Mouse (Mus musculus) 3T3-L1 (cell line): ENCODE measurements around the gene Polr2l.
"Not testable (repeated sequence)": the region's sequence is repeated elsewhere in the genome, so short reads cannot be mapped to it uniquely, and the experiment has no call there.

Source experiments
- DNase-seq: peaks from one replicate; pipeline ENCODE4 v3.0.0-alpha.2; 2015; ENCODE audit warnings: low read depth, low spot score

The Polr2l gene

GRCm38 (mm10) chr7:141451928-141452327 lies 23.0 kb downstream of the Polr2l start:
- DNase-seq: no peak

- DNase-seq: peak; percentile 96
Measured at GRCm38 (mm10) chr7:141447110-141447991, 27.6 kb downstream of the Polr2l start, which contains the start of gene Rplp2. Gene Rplp2, plus strand, starts transcription at chr7:141447370.

- not testable (repeated sequence) for DNase-seq
Measured at GRCm38 (mm10) chr7:141446374-141446773, 28.6 kb downstream of the Polr2l start.

DNA sequence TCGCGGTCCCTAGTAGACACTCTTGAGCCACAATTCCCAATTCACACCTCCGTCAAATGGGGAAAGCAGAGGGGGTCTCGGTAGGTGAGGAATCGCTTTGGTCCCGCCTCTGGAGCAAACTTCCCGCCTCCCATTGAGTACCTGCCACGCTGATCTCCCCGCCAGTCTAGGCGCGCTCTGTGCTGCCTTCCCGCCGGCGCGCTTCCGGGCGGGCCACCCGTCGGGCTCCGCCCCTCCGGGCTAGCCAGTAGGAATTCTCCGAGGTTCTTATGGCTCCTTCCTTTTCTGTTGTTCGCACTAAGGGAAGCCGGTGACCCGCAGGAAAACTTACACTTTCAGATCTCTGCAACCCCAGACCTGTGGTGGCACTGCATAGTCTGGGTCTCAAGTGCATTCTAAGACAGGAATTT lies 31.1 kb downstream of the Polr2l start, which contains the start of gene Pidd1:
TSS of gene Pidd1 (minus strand) at position 198 of the 410 bp plus-strand sequence.
- peak; percentile 76 for DNase-seq

DNA sequence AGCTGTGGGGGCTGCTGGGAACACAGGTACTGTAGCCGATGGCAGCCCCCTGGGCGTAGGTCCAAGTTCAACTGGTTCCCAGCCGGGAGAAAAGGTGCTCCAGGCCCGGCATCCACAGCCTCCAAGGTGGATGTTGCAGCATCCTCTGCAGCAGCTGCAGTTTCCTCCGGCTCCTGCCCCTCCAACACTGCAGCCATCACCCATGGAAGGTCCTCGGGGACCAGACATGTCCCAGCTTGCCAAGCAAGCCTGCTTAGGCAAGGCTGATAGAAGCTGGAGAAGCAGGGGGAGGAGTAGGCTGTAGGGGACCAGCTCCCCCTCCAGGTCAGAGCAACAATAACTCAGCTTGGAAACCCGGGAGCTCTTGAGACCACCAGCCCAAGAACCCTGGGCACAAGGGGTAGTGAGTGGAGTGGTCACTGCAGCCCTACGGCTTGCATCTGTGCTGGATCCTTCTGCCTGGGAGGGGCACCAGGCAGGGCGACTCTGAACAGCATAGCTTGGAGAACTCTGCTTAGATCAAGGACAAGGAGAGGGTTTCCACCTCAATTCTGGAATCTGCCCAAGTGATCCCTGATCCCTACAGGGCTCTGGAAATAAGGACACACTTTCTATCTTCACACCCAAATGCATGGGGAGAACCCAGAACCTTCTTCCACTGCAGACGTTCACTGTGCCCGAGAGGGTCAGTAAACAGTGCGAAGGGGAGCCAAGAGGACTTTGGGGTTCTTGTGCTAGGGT lies 31.7 kb downstream of the Polr2l start:
- DNase-seq: peak; percentile 68

DNA sequence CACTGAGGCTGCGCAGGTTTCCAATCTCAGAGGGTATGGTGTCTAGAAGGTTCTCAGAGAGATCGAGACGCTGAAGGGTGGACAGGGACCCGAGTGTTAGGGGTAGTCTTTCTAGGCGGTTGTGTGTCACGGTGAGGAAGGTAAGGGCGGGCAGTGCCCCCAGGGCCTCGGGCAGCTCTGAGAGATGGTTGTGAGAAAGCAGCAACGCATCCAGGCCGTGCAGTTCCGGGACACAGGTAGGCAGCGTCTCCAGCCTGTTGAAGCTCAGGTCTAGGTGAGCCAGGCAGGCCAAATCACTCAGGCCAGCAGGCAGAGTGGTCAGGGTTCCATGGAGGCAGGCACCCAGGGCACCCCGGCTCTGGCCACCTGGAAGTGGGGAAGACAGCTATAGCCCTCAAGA lies 32.7 kb downstream of the Polr2l start:
- no peak for DNase-seq

GRCm38 (mm10) chr7:141441460-141441859 lies 33.5 kb downstream of the Polr2l start:
- no peak for DNase-seq

GRCm38 (mm10) chr7:141440613-141441012 lies 34.3 kb downstream of the Polr2l start:
- DNase-seq: peak; percentile 53

GRCm38 (mm10) chr7:141439811-141440210 lies 35.1 kb downstream of the Polr2l start:
- DNase-seq: no peak

GRCm38 (mm10) chr7:141439140-141439679 lies 35.7 kb downstream of the Polr2l start:
- no peak for DNase-seq

DNA sequence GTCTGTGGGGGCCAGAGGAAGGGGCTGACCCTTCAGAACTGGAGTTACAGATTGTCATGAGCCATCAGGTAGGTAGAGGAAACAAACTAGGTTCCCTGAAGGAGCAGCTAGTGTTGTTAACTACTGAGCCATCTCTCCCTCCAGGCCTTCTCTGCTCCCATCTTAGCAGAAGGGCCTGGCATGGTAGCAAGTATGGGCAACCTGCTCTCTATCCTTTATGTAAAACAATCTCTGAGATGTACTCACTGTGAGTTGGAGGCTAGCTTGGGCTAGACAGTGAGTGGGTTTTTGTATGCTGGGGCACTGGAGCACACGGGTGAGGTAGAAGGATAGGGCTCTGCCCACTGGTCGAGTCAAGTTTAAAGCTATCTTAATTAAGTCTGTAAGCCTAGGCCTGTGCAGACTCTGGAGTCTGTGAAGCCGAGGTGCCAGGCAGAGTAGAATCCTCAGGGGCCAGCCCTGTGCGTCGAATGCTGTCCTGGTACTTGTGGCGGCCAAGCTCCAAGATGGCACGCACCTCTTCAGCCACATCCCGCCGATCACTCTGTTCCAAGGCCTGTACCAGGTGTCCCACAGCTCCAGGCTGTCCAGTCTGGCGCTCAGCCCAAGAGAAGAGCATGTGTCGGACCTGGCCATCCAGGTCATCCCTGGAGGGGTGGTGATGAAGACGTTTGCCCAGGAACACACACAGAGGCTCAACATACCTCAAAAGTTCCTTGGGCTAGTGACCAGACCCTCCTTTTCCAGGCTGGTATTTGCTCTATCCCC lies 36.5 kb downstream of the Polr2l start:
- no peak for DNase-seq

DNA sequence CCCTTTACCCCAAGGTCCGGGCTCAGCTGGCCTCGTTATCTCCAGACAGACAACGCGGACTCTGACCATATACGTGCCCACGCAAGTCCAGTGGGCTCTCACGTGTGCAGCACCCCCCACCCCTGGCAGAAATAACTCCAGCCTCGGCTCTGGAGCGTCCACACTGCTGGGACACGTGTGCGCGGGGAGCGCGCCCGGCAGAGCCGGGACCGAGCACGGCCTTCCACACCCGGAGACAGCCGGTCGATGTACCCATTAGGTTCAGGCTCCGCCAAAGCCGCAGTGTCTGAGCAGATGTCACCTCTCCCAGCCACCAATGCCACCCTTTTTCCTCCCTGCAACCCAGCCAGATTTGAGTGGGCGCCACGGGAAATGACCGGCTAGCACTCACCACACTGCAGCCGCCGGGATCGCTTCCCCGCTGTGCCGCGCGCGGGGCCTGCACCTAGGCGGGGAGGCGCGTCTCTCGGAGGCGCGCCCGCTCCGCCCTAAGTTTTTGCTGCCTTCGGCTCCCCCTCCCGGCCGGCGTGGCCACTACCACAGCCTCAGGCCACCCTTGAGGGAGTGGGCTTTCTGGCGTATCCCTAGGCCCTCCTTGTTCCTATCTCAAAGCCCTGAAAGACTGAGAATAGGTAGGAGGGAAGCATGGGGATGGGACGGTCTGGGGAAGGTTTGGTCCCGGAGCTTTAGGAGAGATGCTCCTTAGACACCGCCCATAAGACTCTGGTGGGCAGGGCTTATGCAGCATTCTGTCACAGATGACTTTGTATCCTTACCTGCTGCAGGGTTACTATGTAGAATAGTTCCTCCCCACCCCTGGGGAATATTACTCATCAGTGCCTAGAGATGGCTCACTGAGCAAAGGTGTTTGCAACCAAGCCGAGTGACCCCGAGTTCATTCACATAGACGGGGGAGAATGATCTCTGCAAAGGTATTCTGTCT lies 37.5 kb downstream of the Polr2l start, which contains the start of gene Slc25a22:
TSS of gene Slc25a22 (minus strand) at position 715 of the 943 bp plus-strand sequence.
- peak; percentile 71 for DNase-seq

DNA sequence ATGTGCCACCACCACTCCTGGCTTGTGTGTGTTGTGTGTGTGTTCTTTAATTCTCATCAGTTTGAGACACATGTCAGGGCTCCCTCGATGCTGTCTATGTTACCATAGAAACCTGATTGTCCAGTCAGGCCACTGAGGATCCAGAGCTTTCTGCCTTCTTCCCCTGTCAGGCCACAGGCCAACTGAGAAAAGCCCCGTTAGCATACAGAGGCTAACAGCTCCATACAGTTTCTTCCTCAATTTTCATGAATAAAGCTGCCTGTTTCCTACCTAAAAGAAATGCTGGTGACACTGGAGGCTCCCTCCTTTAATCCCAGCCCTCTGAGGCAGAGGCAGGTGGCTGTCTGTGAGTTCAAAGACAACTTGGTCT lies 38.4 kb downstream of the Polr2l start:
- no peak for DNase-seq

DNA sequence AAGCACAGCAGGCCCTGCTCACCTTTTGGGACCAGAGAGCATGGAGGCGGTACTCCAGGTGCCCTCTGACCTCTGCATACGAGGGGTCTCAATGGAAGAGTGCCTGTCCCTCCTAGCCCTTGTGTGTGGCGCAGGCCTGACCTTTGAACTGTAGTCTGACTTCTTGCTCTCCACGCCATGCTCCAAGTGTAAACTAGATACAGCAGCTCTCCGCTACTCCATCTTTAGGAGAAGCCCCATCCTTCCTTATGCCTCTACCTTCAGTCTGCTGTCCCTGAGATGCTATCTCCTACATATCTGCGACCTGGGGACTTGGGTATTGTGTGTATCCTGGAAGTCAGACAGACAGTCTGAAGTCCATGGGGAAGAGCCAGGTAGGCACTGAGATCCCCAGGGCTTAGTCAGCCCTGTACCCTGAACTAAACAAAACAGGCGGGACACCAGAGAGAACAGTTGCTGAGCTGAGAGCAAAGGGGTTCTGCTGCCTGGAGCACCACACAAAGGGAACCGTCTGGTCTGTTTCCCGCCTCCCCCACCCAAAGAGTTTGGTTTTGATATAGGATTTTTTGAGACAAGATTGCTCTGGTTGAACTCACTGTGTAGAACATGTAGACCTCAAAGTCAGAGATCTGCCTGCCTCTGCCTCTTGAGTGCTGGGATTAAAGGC lies 38.9 kb downstream of the Polr2l start:
- no peak for DNase-seq

GRCm38 (mm10) chr7:141435129-141435855 lies 39.6 kb downstream of the Polr2l start:
- DNase-seq: peak; percentile 68

DNA sequence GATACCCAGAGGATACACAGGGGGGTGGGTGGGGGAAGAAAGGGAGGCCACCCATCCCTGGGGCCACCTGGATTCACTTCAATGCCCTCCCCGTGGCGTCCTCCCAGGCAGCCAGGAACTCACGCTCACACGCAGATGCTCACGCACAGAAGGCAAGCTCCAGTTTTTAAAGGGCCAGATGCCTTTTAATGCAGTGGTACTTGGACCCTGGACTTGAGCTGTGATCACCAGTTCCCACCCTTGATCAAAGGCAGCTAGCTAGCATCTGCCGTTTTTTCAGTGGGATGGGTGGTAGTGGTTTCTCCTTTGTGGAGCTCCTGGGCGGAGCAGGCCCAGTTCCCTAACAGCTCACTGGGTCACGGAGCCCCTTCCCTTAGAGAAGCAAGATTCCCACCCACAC lies 40.5 kb downstream of the Polr2l start:
- no peak for DNase-seq

- no peak for DNase-seq
Measured at GRCm38 (mm10) chr7:141433517-141434400, 41.2 kb downstream of the Polr2l start.
